Mouse (Mus musculus) MN1 (cell line): ENCODE measurements around the gene Fmo3.

ENCODE experiments used
- DNase-seq: peaks from one replicate; pipeline ENCODE4 v3.0.0-alpha.2; 2016; ENCODE audit warnings: low spot score

The Fmo3 gene

GRCm38 (mm10) chr1:162984428-162984827, at the start of gene Fmo3:
TSS of gene Fmo3 (minus strand) at chr1:162984528.
- DNase-seq: no peak

DNA sequence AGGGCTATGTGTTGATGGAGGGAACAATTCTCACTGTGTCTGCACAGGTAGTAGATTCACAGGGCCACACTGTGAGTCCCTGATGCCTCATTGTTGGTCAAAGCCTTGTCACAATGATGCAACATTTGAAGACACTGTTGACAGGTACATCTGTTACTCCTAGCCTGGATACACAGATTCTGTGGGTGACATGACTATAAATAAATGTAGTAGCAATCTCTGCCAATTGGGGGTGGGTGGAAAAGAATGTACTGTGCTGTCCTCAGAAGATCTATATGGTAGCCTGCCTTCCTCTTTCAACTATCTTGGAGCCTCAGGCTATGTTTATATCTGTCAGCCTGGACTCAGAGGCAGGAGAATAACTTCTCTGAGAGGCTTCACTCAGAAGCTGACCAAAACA, 38.7 kb upstream of the Fmo3 start:
- no peak for DNase-seq

GRCm38 (mm10) chr1:163009220-163009619, 24.9 kb upstream of the Fmo3 start:
- no peak for DNase-seq

DNA sequence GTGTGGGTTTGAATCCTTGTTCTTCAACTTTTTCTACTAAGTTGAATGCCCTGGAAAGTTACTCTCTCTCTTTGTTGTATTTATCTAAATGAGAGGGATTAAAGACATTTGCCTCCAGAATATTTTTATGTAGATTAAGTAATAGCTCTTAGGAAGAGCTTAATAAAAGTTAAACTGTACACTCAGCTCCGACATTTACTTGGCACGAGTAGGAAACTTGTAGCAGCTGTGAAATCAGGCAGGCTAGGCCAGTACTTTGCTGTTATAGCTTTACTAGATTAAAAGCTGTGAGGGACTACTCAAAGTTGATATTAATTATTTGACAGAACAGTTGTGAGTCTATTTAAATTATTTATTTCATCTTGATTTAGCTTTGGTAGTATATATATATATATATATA, 19.2 kb upstream of the Fmo3 start:
- no peak for DNase-seq

- DNase-seq: no peak
Observed at GRCm38 (mm10) chr1:163001271-163001829, 17.0 kb upstream of the Fmo3 start.

- no peak for DNase-seq
Observed at GRCm38 (mm10) chr1:162987546-162987945, 3.2 kb upstream of the Fmo3 start.

- DNase-seq: no peak
Observed at GRCm38 (mm10) chr1:162986777-162987176, 2.4 kb upstream of the Fmo3 start.

DNA sequence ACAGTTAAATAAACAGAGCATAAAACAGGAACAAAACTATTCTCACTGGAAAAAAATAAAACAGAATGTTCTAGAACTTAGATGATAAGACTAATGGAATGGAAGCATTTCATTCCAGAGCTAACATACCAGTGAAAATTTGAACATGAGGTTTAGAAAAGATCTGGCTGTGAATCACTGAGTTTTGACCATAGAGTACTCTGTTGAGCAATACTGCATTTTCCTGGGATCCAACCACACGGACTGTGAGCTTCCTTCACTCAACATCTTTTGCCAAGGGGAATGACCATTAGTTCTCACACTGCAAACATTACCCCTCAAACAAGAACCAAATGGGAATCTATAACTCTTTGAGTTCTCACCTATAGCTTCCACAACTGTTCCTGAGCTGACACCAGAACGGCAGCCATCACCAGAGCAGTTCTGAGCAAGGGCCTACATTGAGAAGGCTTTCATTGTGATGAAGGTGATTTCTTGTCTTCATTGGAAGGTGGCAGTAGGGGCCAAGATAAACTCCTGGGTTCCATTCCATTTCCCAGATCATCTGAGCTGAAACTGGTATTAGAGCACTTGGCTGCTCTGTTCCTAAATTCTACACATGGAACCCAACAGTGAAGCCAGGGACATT, 1.9 kb upstream of the Fmo3 start:
- DNase-seq: no peak

DNA sequence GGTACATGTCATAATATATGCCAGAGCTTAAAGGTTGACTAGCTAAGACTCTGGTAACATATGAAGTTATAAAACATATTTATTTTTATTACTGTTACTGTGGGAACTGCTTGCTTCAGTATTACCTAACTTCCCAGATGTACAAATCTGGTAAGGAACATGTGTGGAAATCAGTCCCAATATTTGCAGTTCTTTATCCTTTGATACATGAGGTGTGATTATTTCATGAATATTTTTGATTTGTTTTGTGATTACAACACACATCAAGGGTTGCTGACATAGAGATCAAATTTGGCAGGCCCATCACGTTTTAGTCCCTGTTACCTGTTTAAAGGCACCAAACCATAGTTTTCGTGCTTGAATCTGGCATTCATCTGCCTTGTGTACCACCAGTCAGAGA, 20.8 kb downstream of the Fmo3 start:
- DNase-seq: no peak

DNA sequence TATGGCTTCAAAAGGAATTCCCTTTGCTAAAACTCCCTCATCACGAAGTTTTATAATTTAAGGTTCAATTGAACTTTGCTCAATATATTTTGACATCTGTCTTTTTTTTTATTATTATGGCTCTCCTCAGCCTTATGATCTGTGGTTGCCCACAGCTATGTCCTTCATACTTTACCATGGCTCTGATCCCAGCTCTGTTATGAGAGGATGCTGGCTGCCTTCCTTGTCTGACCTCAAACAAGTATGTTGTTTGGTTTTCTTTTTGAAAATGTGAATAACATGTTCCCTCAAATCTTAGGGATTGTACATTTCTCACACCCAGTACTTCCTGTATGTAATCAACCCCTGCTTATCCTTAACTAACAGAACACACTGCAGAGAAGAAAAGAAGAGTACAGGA, 26.9 kb downstream of the Fmo3 start:
- DNase-seq: no peak

GRCm38 (mm10) chr1:162953079-162953478, 31.2 kb downstream of the Fmo3 start:
- DNase-seq: no peak

- no peak for DNase-seq
Observed at GRCm38 (mm10) chr1:162949763-162950162, 34.6 kb downstream of the Fmo3 start.

DNA sequence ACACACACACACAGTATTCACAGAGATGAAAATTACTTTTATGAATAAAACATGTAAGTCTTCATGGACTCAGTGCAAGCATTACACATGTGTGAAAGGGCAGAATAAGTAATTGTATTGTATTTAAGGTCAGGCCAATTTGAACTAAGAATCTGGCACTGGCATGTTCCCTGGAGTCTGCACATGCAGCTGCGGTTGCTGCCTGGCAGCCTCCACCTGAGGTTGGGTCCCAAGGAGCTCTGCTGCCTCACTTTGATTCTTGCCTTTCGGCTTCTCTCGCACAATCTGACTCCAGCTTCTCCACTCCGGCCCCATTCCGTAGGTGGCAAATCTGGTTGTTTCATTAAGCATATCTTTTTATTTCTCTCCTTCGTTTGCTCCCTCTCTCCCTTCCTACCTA, 36.4 kb downstream of the Fmo3 start:
- DNase-seq: no peak

GRCm38 (mm10) chr1:162946837-162947558, 37.3 kb downstream of the Fmo3 start:
- no peak for DNase-seq

GRCm38 (mm10) chr1:162943700-162944099, 40.6 kb downstream of the Fmo3 start:
- no peak for DNase-seq

DNA sequence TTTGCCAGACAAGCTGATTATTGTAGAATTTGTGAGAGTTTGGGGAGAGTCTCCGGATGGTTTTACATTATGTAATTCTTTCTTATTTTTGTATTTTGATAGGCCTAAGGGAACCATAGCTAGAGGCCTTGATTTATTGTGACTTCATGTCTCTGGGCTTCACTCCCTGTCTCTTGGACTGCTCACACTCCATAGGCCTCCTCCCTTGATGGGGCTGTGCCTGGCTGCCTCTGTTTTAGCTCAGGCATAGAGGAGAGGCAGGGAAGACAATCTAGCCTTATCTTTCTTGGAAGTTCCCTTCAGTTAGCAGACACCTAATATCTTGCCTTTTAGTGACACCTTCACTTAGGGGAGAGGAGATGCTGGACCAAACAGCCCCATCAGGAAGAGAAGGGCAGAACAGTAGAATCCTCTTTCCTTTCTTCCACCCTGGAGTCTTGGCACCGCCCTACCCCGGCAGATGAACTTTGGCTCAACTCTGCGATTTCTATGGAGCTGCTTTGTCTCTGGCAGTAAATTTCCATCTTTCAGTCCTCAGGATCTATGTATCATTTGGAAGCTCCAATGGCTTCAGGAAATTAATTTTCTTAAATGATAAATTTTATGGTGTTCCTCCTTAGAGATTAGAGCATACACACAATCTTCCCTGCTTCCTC, 45.5 kb downstream of the Fmo3 start:
- no peak for DNase-seq

GRCm38 (mm10) chr1:162937970-162938695, 46.2 kb downstream of the Fmo3 start:
- DNase-seq: no peak

DNA sequence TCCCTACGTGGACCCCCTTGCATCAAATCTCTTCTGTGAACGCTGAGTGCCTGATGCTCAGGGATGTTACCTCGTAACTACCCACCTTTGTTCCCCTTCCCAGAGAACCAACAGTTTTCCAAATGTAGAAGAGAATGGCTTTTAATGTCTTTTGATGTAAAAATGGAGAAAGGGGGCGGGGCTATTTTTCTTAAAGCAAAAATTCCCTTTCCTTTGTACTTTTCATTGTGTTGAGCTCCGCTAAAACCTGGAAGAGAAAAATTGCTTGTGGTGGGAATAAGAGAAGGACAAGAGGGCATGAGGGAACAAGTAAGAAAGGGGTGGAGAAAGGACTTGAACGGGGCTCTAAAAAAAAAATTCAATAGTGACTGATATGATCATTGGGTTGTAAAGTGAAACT, 46.9 kb downstream of the Fmo3 start, which contains the start of gene Fmo6:
Gene Fmo6, minus strand, starts transcription at position 101 of the 400 bp plus-strand sequence.
- no peak for DNase-seq

DNA sequence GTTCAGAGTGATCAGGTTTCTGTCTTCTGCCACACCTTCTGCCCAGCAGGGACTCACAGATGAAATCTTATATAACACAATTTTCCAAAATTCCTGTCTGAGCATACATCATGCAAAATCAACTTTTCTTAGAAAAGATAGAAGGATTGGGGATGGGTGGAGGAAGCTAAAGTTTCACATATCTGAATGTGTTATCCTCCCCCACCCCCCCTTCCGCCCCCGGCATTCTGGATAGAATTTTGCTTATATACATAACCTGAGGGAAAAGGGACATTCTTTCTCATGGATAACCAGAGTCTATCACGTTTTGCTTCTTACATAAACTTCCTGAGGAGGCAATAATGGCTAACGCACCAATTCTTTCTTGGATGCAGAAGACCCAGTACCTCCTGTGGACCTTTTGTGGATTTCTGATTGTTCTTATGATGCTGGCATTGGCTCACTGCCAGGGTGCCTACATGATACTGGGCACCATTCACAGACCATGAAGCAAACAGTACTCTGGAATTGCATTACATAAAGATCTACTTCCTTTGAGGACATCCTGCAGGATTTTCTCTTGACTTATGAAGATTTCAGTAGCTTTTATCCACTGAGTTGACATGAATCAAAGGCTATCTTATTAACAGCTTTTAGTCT, 49.8 kb downstream of the Fmo3 start:
- no peak for DNase-seq

DNA sequence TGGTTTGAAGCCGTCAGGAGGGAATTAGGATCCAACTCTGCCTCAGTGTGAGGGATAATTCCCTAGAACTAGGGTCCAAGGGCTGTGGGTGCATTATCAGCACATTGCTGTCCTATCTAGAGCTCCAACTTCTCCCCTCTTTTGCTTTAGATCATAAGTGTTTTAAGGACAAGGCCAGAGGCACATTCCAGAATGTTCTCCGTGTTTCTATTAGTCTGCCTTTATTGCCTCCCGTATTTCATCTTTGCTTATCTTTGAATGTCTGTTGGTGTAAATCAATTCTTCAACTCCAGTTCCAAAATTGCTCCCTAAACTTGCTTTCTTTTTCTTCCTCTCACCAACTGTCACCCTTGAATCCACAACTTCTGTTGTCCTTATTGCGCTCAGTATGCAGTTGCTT, 51.9 kb downstream of the Fmo3 start:
- no peak for DNase-seq

GRCm38 (mm10) chr1:162931880-162932279, 52.4 kb downstream of the Fmo3 start:
- DNase-seq: no peak
